Mouse (Mus musculus) C2C12 (cell line): ENCODE results near the gene Ephb4. TPM values are rescaled to one million over a fixed set of nuclear protein-coding genes. Genes with fewer than 3 reads are reported as not detected.

Experiments
- H3K27me3 ChIP-seq: one replicate; pipeline ENCODE4 v1.6.1; 2011; ENCODE audit not compliant: control insufficient read depth, insufficient read depth, insufficient read length
- H3K36me3 ChIP-seq: one replicate; pipeline ENCODE4 v1.6.1; 2011; ENCODE audit not compliant: control insufficient read depth, insufficient read depth
- H3K4me3 ChIP-seq: one replicate; pipeline ENCODE4 v1.5.1; 2011; ENCODE audit warnings: mild to moderate bottlenecking, control low read depth; ENCODE audit not compliant: poor library complexity, insufficient read depth, severe bottlenecking
- H3K79me2 ChIP-seq: one replicate; pipeline ENCODE4 v1.6.1; 2011; ENCODE audit not compliant: control insufficient read depth, insufficient read depth
- H3K79me3 ChIP-seq: one replicate; pipeline ENCODE4 v1.6.1; 2011; ENCODE audit warnings: low read depth, control low read depth
- H3ac ChIP-seq: one replicate; pipeline ENCODE3; 2011; ENCODE audit warnings: low read depth; ENCODE audit not compliant: control insufficient read depth, insufficient read length
- CEBPB ChIP-seq: IDR thresholded peaks from one replicate; pipeline ENCODE4 v1.6.1; 2011; ENCODE audit warnings: low read depth, mild to moderate bottlenecking, control low read depth, moderate library complexity
- CTCF ChIP-seq: IDR thresholded peaks from one replicate; pipeline ENCODE4 v1.5.1; 2011; ENCODE audit not compliant: control insufficient read depth, insufficient read depth, insufficient read length
- FOSL1 ChIP-seq: IDR thresholded peaks from one replicate; pipeline ENCODE4 v1.8.0; 2011; ENCODE audit warnings: mild to moderate bottlenecking, low read length; ENCODE audit not compliant: poor library complexity, insufficient read depth, severe bottlenecking
- MAX ChIP-seq: IDR thresholded peaks from one replicate; pipeline ENCODE4 v1.6.1; 2011; ENCODE audit warnings: mild to moderate bottlenecking, control low read depth
- MYOD1 ChIP-seq: IDR thresholded peaks from one replicate; pipeline ENCODE4 v1.6.1; 2011; ENCODE audit warnings: low read depth; ENCODE audit not compliant: control insufficient read depth, insufficient read length
- MYOG ChIP-seq: IDR thresholded peaks from one replicate; pipeline ENCODE4 v1.6.1; 2011; ENCODE audit not compliant: control insufficient read depth, insufficient read length; ENCODE audit errors: extremely low read depth
- USF1 ChIP-seq: IDR thresholded peaks from one replicate; pipeline ENCODE4 v1.6.1; 2011; ENCODE audit warnings: low read depth, mild to moderate bottlenecking, control low read depth, moderate library complexity
- polyA plus RNA-seq: library from polyadenylated mRNA; unstranded; fragments of >200 nt; fragmentation: generic; extraction: Trizol; gene quantifications from one replicate; pipeline ENCODE4 v1.2.1, GENCODE M21; 2012; ENCODE audit warnings: missing spikeins

The Ephb4 gene
- polyA plus RNA-seq, 1 experiment, result 25.2 TPM

DNA sequence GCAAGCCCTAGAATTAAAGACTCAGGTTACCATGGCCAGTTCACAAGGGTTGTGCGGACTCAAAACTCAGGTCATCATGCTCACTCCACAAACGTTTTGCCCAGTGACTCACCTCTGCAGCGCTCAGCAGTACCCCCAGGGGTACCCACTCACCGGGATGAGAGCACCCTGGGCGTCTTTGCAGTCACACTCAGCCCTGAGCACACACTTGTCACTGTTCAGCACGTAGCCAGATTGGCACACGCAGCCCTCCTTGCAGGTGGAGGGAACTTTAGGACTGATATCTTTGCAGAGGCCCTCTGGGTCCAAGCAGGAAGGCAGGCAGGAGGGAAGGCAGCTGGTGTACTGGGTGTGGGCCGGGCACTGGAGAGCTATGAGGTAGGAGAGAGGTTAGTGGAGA lies 61.3 kb downstream of the Ephb4 start:
- Histone ChIP-seq H3K79me2 (no peaks in the 10 kb centered on the region), H3K4me3 (no peak overlapping the region), H3K27me3 (peaks cover 72% of the 10 kb centered on the region), H3K79me3 (no peaks in the 10 kb centered on the region), H3ac (no peak overlapping the region), H3K36me3 (no peaks in the 10 kb centered on the region)
- no peak for TF ChIP-seq USF1
- no peak for TF ChIP-seq FOSL1
- TF ChIP-seq CEBPB, result no peak
- no peak for TF ChIP-seq MYOG
- TF ChIP-seq MYOD1, result no peak
- TF ChIP-seq CTCF, result no peak
- TF ChIP-seq MAX, result no peak

GRCm38 (mm10) chr5:137414253-137414652 lies 64.3 kb downstream of the Ephb4 start:
- H3K27me3 ChIP-seq, result peaks cover 61% of the 10 kb centered on the region
- no peaks in the 10 kb centered on the region for H3K36me3 ChIP-seq
- H3K79me3 ChIP-seq, result no peaks in the 10 kb centered on the region
- no peaks in the 10 kb centered on the region for H3K79me2 ChIP-seq
- H3ac ChIP-seq, result no peak overlapping the region
- TF ChIP-seq MYOG (no peak), MAX (no peak)
- no peak overlapping the region for H3K4me3 ChIP-seq

GRCm38 (mm10) chr5:137419105-137419504 lies 69.2 kb downstream of the Ephb4 start:
- H3K79me2 ChIP-seq, result no peaks in the 10 kb centered on the region
- no peaks in the 10 kb centered on the region for H3K79me3 ChIP-seq
- no peak overlapping the region for H3ac ChIP-seq
- H3K36me3 ChIP-seq, result no peaks in the 10 kb centered on the region
- H3K4me3 ChIP-seq, result no peak overlapping the region
- no peak for TF ChIP-seq CTCF
- no peak for TF ChIP-seq CEBPB
- no peak for TF ChIP-seq MYOD1
- TF ChIP-seq FOSL1, result no peak
- TF ChIP-seq MAX, result no peak
- no peak for TF ChIP-seq USF1
- TF ChIP-seq MYOG, result no peak
- peaks cover 31% of the 10 kb centered on the region for H3K27me3 ChIP-seq

DNA sequence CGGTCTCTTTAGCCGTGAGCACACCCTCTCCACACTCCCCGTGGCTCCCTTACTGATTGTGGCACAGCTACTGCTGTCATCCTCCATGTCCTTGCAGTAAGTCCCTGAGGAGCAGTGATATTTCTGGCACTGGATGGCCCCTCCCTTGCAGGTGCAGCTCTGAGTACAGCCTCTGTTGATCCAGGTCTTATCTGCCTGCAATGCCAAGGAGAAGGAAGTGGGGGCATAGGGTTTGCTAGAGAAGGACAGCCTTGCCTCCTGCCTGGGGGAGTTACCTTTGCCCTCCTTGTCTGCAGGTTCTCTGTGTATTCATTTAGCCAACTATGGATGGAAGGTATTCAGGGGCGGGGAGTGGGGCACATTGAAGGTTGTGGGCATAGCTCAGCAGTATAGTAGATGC lies 69.9 kb downstream of the Ephb4 start:
- H3ac ChIP-seq, result no peak overlapping the region
- no peaks in the 10 kb centered on the region for H3K79me2 ChIP-seq
- no peak for TF ChIP-seq MYOG
- TF ChIP-seq MYOD1, result no peak
- TF ChIP-seq CTCF, result no peak
- TF ChIP-seq CEBPB, result no peak
- no peak for TF ChIP-seq MAX
- TF ChIP-seq FOSL1, result no peak
- TF ChIP-seq USF1, result no peak
- no peak overlapping the region for H3K4me3 ChIP-seq
- peaks cover 24% of the 10 kb centered on the region for H3K27me3 ChIP-seq
- no peaks in the 10 kb centered on the region for H3K79me3 ChIP-seq
- no peaks in the 10 kb centered on the region for H3K36me3 ChIP-seq

DNA sequence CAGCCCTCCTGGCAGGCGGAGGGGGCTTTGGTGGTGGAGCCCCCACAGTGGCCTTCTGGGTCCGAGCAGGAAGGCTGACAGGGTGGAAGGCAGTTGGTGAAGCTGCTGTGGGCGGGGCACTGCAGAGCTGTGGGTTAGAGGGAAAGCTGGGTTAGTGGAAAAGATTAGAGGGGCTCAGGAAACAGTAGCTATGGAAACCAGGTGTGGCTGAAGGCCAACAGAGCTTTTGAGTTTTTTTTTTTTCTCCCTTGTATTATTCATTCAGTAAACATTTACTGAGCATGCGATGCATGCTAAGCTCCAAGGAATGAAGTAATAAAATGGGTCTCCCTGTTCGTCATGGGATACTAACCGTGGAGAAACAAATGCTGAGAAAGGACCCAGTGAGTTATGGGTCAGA lies 75.7 kb downstream of the Ephb4 start:
- TF ChIP-seq CEBPB (no peak), FOSL1 (no peak), MYOD1 (no peak), MYOG (no peak), CTCF (no peak), USF1 (peak; percentile 42), MAX (no peak)
- no peak overlapping the region for H3K4me3 ChIP-seq
- no peaks in the 10 kb centered on the region for H3K79me3 ChIP-seq
- no peaks in the 10 kb centered on the region for H3K36me3 ChIP-seq
- no peaks in the 10 kb centered on the region for H3K79me2 ChIP-seq
- no peak overlapping the region for H3ac ChIP-seq
- H3K27me3 ChIP-seq, result peaks cover 16% of the 10 kb centered on the region

Other genes with a start within 250 kb of the Ephb4 start
- 7.4 TPM for gene Trim56, start 233.9 kb upstream of the Ephb4 start, polyA plus RNA-seq
- gene Muc3, start 200.8 kb upstream of the Ephb4 start, polyA plus RNA-seq, result not detected
- gene Muc3a, start 137.7 kb upstream of the Ephb4 start, polyA plus RNA-seq, result not detected
- gene Ache, start 62.6 kb upstream of the Ephb4 start, polyA plus RNA-seq, result 0.06 TPM
- gene Ufsp1, start 55.5 kb upstream of the Ephb4 start, polyA plus RNA-seq, result 10.6 TPM
- gene Srrt, start 42.4 kb upstream of the Ephb4 start, polyA plus RNA-seq, result 130 TPM
- 80.0 TPM for gene Trip6, start 35.7 kb upstream of the Ephb4 start, polyA plus RNA-seq
- 7.3 TPM for gene Slc12a9, start 16.5 kb upstream of the Ephb4 start, polyA plus RNA-seq
- gene Zan, start 127.0 kb downstream of the Ephb4 start, polyA plus RNA-seq, result 0.01 TPM
- 63.5 TPM for gene Pop7, start 152.4 kb downstream of the Ephb4 start, polyA plus RNA-seq
- gene Gigyf1, start 168.4 kb downstream of the Ephb4 start, polyA plus RNA-seq, result 6.9 TPM
- gene Epo, start 183.1 kb downstream of the Ephb4 start, polyA plus RNA-seq, result not detected
- 672 TPM for gene Gnb2, start 183.4 kb downstream of the Ephb4 start, polyA plus RNA-seq
- not detected for gene Actl6b, start 203.4 kb downstream of the Ephb4 start, polyA plus RNA-seq
- gene Tfr2, start 219.7 kb downstream of the Ephb4 start, polyA plus RNA-seq, result 0.14 TPM